Comparison of ENCODE assay signal across 26 mouse cellular contexts in the genomic region with DNA sequence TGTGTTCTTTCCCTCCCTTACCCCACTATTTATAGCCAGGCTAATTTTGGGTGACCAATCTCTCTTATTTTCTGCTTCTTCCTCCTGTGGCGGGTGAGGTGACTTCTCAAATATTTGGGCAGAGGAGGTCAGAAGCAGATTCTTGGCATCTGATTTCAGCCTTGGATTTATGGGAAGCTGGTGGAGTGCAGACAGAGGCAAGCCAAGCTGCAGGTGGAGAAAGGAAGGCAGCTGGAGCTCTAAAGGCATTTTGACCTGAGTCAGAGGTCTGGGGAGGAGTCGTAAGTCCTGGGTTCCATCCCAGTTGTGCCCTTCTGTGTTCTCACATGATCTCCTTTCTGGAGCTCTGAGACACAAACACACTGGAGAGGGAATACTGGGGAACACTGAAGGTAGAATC. TPM values are rescaled to one million over a fixed set of nuclear protein-coding genes. Genes with fewer than 3 reads are reported as not detected.
DNase-seq lines count a peak whose midpoint lies in the region; ATAC-seq and TF ChIP-seq lines count a peak whose summit lies in the region.
"Had no signal": no experiment of that assay in that cellular context is flagged by ENCODE, and none has a peak within 500 bp of the region (broad histone marks: within the 10 kb centered on the region; RNA-seq: fewer than 3 reads in every experiment).

No protein-coding gene starts in this region.

- H3K27me3 ChIP-seq in heart, embryonic 16.5 days (ENCODE audit: control insufficient read depth, insufficient read depth, low read length): peaks cover 25% of the 10 kb centered on the region
- H3K27me3 ChIP-seq in lung, postnatal 0 days (replicated peaks; ENCODE audit: insufficient read depth, low read length): peaks cover 9% of the 10 kb centered on the region

- peak; percentile 74 for DNase-seq in gastrocnemius, postnatal 25 days
- DNase-seq in gastrocnemius, postnatal 36 days: no peak
- DNase-seq in 3134 (ENCODE audit: extremely low read depth, insufficient read length, low spot score): peak; percentile 71
- DNase-seq in Muller cell, postnatal 12 days (ENCODE audit: inconsistent ontology term): peak; percentile 31
- DNase-seq in lung, postnatal 0 days (ENCODE audit: low spot score): no peak
- DNase-seq in testis, postnatal 14 days (ENCODE audit: low spot score): no peak
- no peak for DNase-seq in kidney, adult 18-20 months
- DNase-seq: adrenal gland, postnatal 25 days; cerebellum, adult 18-20 months; kidney, adult 8-10 months; kidney, postnatal 25 days; lung, postnatal 36 days had no signal

- ATAC-seq in heart, embryonic 16.5 days (replicated peaks; ENCODE audit: extremely low read depth, insufficient read depth, low FRiP score): no peak
- no peak for ATAC-seq in lung, postnatal 0 days
- ATAC-seq: forebrain, embryonic 13.5 days; inflammation-experienced regulatory T-cells, adult 6 months had no signal

- TF ChIP-seq CTCF in lung, postnatal 0 days (IDR thresholded peaks at IDR 0.05): no peak

- 24% methylated on average over 2 of the region's 2 CpGs for WGBS in heart, embryonic 16.5 days
- 37% methylated on average over 2 of the region's 2 CpGs for whole genome bisulfite sequencing in lung, postnatal 0 days

- H3K9me3 ChIP-seq in heart, embryonic 16.5 days (replicated peaks; ENCODE audit: control insufficient read depth, low read length): no peaks in the 10 kb centered on the region
- no peaks in the 10 kb centered on the region for H3K9me3 ChIP-seq in lung, postnatal 0 days (ENCODE audit: low read length)
- H3K9me3 ChIP-seq: embryonic facial prominence, embryonic 10.5 days; forebrain, embryonic 13.5 days; hindbrain, embryonic 12.5 days had no signal

- peaks cover 37% of the 10 kb centered on the region for H3K4me1 ChIP-seq in heart, embryonic 16.5 days (ENCODE audit: control insufficient read depth, insufficient read depth, low read length)
- H3K4me1 ChIP-seq in lung, postnatal 0 days (ENCODE audit: insufficient read depth, low read depth, low read length): peaks cover 12% of the 10 kb centered on the region; the same call in 1 of the 2 replicates

- no peak overlapping the region for H3K9ac ChIP-seq in heart, embryonic 16.5 days (ENCODE audit: low read length)
- H3K9ac ChIP-seq in lung, postnatal 0 days (replicated peaks; ENCODE audit: low read depth): no peak overlapping the region
- H3K9ac ChIP-seq: forebrain, embryonic 13.5 days; hindbrain, embryonic 12.5 days had no signal

- peak overlapping the region; percentile 77 for H3K27ac ChIP-seq in heart, embryonic 16.5 days (ENCODE audit: low read length)
- H3K27ac ChIP-seq in lung, postnatal 0 days (ENCODE audit: low read length): no peak overlapping the region
- H3K27ac ChIP-seq: embryonic facial prominence, embryonic 10.5 days; forebrain, embryonic 13.5 days; hindbrain, embryonic 12.5 days; stomach, postnatal 0 days had no signal

- no peak for TF ChIP-seq EP300 in lung, postnatal 0 days (IDR thresholded peaks at IDR 0.05)

- H3K36me3 ChIP-seq in heart, embryonic 16.5 days (ENCODE audit: control insufficient read depth, insufficient read depth): no peaks in the 10 kb centered on the region
- H3K36me3 ChIP-seq in lung, postnatal 0 days (ENCODE audit: insufficient read depth, low read length): no peaks in the 10 kb centered on the region
- H3K36me3 ChIP-seq: embryonic facial prominence, embryonic 10.5 days; hindbrain, embryonic 12.5 days had no signal

- H3K4me3 ChIP-seq in heart, embryonic 16.5 days (ENCODE audit: low read length): no peak overlapping the region
- H3K4me3 ChIP-seq in lung, postnatal 0 days (ENCODE audit: low read depth, low read length): no peak overlapping the region
- H3K4me3 ChIP-seq: embryonic facial prominence, embryonic 10.5 days; forebrain, embryonic 13.5 days; hindbrain, embryonic 12.5 days had no signal

- intact Hi-C loops in gastrocnemius, postnatal 36 days (cut with DNase I): no loop called here

- peak overlapping the region; percentile 44 for H3K4me2 ChIP-seq in heart, embryonic 16.5 days (ENCODE audit: low read depth, low read length)
- H3K4me2 ChIP-seq in lung, postnatal 0 days (replicated peaks; ENCODE audit: low read depth, low read length): no peak overlapping the region
- H3K4me2 ChIP-seq: forebrain, embryonic 13.5 days; hindbrain, embryonic 12.5 days; liver, embryonic 11.5 days had no signal

RNA-seq across cellular contexts. Expression of gene Itga7, which starts 2.2 kb away (rescaled TPM):
- 10 to 100 TPM; 63.5 to 67.3 TPM for total RNA-seq in gastrocnemius, postnatal 25 days (2021)
- total RNA-seq in gastrocnemius, postnatal 36 days (2021): 10 to 100 TPM; 47.9 to 60.1 TPM
- polyA plus RNA-seq in heart, embryonic 16.5 days (2015; fragmentation: Nextera tagmentation; extraction: Ambion mirVana): 10.3 and 11.9 TPM in 2 replicates
- 14.6 and 20.7 TPM in 2 replicates for polyA plus RNA-seq in lung, postnatal 0 days (2015; fragmentation: Nextera tagmentation; extraction: Ambion mirVana)
- total RNA-seq: common myeloid progenitor, adult 5-6 weeks; granulocyte monocyte progenitor cell, adult 5-6 weeks had no signal

RNA-seq across cellular contexts. Expression of gene Bloc1s1, which starts 7.6 kb away (rescaled TPM):
- total RNA-seq in gastrocnemius, postnatal 25 days (2021): 100 to 1,000 TPM; 152 to 165 TPM
- total RNA-seq in gastrocnemius, postnatal 36 days (2021): 100 to 1,000 TPM; 146 to 165 TPM
- 224 and 225 TPM in 2 replicates for polyA plus RNA-seq in heart, embryonic 16.5 days (2015; fragmentation: Nextera tagmentation; extraction: Ambion mirVana)
- 228 and 243 TPM in 2 replicates for polyA plus RNA-seq in lung, postnatal 0 days (2015; fragmentation: Nextera tagmentation; extraction: Ambion mirVana)

RNA-seq across cellular contexts. Expression of gene Rdh5, which starts 8.8 kb away (rescaled TPM):
- 1 to 10 TPM; 4.3 to 4.7 TPM for total RNA-seq in gastrocnemius, postnatal 25 days (2021)
- 1 to 10 TPM; 3.5 to 4.1 TPM for total RNA-seq in gastrocnemius, postnatal 36 days (2021)
- 13.0 and 14.6 TPM in 2 replicates for polyA plus RNA-seq in heart, embryonic 16.5 days (2015; fragmentation: Nextera tagmentation; extraction: Ambion mirVana)
- polyA plus RNA-seq in lung, postnatal 0 days (2015; fragmentation: Nextera tagmentation; extraction: Ambion mirVana): 13.2 and 16.7 TPM in 2 replicates

RNA-seq across cellular contexts. Expression of gene Mettl7b, which starts 29.3 kb away (rescaled TPM):
- total RNA-seq in gastrocnemius, postnatal 25 days (2021): under 1 TPM in 1 of 2 experiments, not detected in 1; 0.23 TPM
- under 1 TPM in 1 of 2 experiments, not detected in 1; 0.28 TPM for total RNA-seq in gastrocnemius, postnatal 36 days (2021)
- 0.67 TPM in 1 of 2 replicates, not detected in the other for polyA plus RNA-seq in heart, embryonic 16.5 days (2015; fragmentation: Nextera tagmentation; extraction: Ambion mirVana)
- polyA plus RNA-seq in lung, postnatal 0 days (2015; fragmentation: Nextera tagmentation; extraction: Ambion mirVana): 0.10 and 0.33 TPM in 2 replicates
- total RNA-seq: adrenal gland, postnatal 25 days; common myeloid progenitor, adult 5-6 weeks; granulocyte monocyte progenitor cell, adult 5-6 weeks; layer of hippocampus, adult 8-10 months; megakaryocyte-erythroid progenitor cell, adult 5-6 weeks; midbrain, postnatal 0 days had no signal
- polyA plus RNA-seq: embryonic facial prominence, embryonic 10.5 days; forebrain, embryonic 13.5 days; frontal cortex, adult 2 months; hindbrain, embryonic 12.5 days; inflammation-experienced regulatory T-cells, adult 6 months; limb, embryonic 11.5 days; liver, embryonic 11.5 days; midbrain, postnatal 0 days had no signal

RNA-seq across cellular contexts. Expression of gene Cd63, which starts 30.7 kb away (rescaled TPM):
- total RNA-seq in gastrocnemius, postnatal 25 days (2021): 100 to 1,000 TPM; 103 to 142 TPM
- total RNA-seq in gastrocnemius, postnatal 36 days (2021): 100 to 1,000 TPM in 1 of 2 experiments, 10 to 100 TPM in 1; 94.8 to 103 TPM
- polyA plus RNA-seq in heart, embryonic 16.5 days (2015; fragmentation: Nextera tagmentation; extraction: Ambion mirVana): 402 and 430 TPM in 2 replicates
- 761 and 764 TPM in 2 replicates for polyA plus RNA-seq in lung, postnatal 0 days (2015; fragmentation: Nextera tagmentation; extraction: Ambion mirVana)

Comparison
In these comparisons a context has a peak if more than half of its experiments do, and no peak if none do; other contexts are left out.
1. DNase-seq: peak in gastrocnemius, postnatal 25 days (single experiment), 3134 (single experiment) and Muller cell, postnatal 12 days (single experiment); none in gastrocnemius, postnatal 36 days (0 of 2), lung, postnatal 0 days (single experiment), testis, postnatal 14 days (single experiment) and kidney, adult 18-20 months (single experiment).